Mouse (Mus musculus) heart, adult 11 months (tissue): ENCODE measurements at regions not wholly inside any gene's neighbourhood (a gene's known extent, or its start where the extent isn't known, plus 50 kb on each side); places are given as distances from the start of the nearest gene placed in this dataset.

Experiments used
- DNase-seq: peaks from one replicate; pipeline ENCODE4 v3.0.0; 2022

GRCm38 (mm10) chr4:120339371-120339770 lies 52.2 kb upstream of the Foxo6 start:
- peak; percentile 82 for DNase-seq

- DNase-seq, result peak; percentile 76
Observed at GRCm38 (mm10) chr4:120340686-120341085, 53.5 kb upstream of the Foxo6 start.

- peak; percentile 29 for DNase-seq
Observed at GRCm38 (mm10) chr4:120341933-120342332, 54.8 kb upstream of the Foxo6 start.

GRCm38 (mm10) chr4:120342658-120343057 lies 55.5 kb upstream of the Foxo6 start:
- DNase-seq, result peak; percentile 81

- DNase-seq, result peak; percentile 74
Observed at GRCm38 (mm10) chr4:120345676-120346465, 58.7 kb upstream of the Foxo6 start.

- peak; percentile 66 for DNase-seq
Observed at GRCm38 (mm10) chr4:120349841-120350240, 55.2 kb upstream of the Scmh1 start.

- DNase-seq, result peak; percentile 53
Observed at GRCm38 (mm10) chr4:120353784-120354183, 51.3 kb upstream of the Scmh1 start.
